Mouse (Mus musculus) liver, postnatal 0 days (tissue): ENCODE measurements around the gene C77080.

Experiments used
- CTCF ChIP-seq: sonication (generic); IDR thresholded peaks from 2 replicates; pipeline ENCODE4 v1.5.1; 2016; ENCODE audit warnings: antibody characterized with exemption, low read depth
- EP300 ChIP-seq: IDR thresholded peaks from 2 replicates; pipeline ENCODE4 v1.6.1; 2016; ENCODE audit warnings: antibody characterized with exemption, low read depth, mild to moderate bottlenecking

GRCm38 (mm10) chr4:129244802-129245201, 16.4 kb downstream of the C77080 start:
- TF ChIP-seq CTCF: no peak
- TF ChIP-seq EP300: no peak
